Comparison of ENCODE assay signal across 8 mouse cellular contexts in genomic region chr16:44063025-44063894, GRCm38 (mm10). TPM values are rescaled to one million over a fixed set of nuclear protein-coding genes. Genes with fewer than 3 reads are reported as not detected.
DNase-seq lines count a peak whose midpoint lies in the region; ATAC-seq and TF ChIP-seq lines count a peak whose summit lies in the region.

Gramd1c (minus strand) TSS chr16:44063345.

- peak; percentile 59 for TF ChIP-seq CTCF in ES-Bruce4 (IDR thresholded peaks at IDR 0.05; ENCODE audit: low read depth, low read length)
- peak; percentile 84 for TF ChIP-seq CTCF in kidney, postnatal 0 days (IDR thresholded peaks at IDR 0.05; ENCODE audit: low read depth)

- H3K4me3 ChIP-seq in ES-Bruce4 (ENCODE audit: low read depth, low read length) = peak within 1 kb of the TSS; percentile 35
- H3K4me3 ChIP-seq in forebrain, embryonic 10.5 days = peak within 1 kb of the TSS; percentile 65
- peak within 1 kb of the TSS; percentile 56 to 67 for H3K4me3 ChIP-seq in heart, embryonic 14.5 days (ENCODE audit: control insufficient read depth in 1 of 2, insufficient read depth in 1 of 2, low read depth in 1 of 2, low read length in 2 of 2)
- peak within 1 kb of the TSS; percentile 65 for H3K4me3 ChIP-seq in kidney, postnatal 0 days (replicated peaks; ENCODE audit: low read depth, low read length)
- H3K4me3 ChIP-seq in liver, embryonic 12.5 days = peak within 1 kb of the TSS; percentile 61
- peak within 1 kb of the TSS; percentile 72 for H3K4me3 ChIP-seq in stomach, embryonic 16.5 days (replicated peaks; ENCODE audit: low read length)

- peak within 1 kb of the TSS; percentile 41 for H3K9ac ChIP-seq in ES-Bruce4 (ENCODE audit: low read depth, poor library complexity, severe bottlenecking)
- H3K9ac ChIP-seq in heart, embryonic 14.5 days (ENCODE audit: low read length) = peak within 1 kb of the TSS; percentile 78
- H3K9ac ChIP-seq in kidney, postnatal 0 days (ENCODE audit: low read depth, low read length) = peak within 1 kb of the TSS; percentile 65
- peak within 1 kb of the TSS; percentile 56 for H3K9ac ChIP-seq in liver, embryonic 12.5 days
- H3K9ac ChIP-seq in stomach, embryonic 16.5 days (ENCODE audit: low read length) = peak within 1 kb of the TSS; percentile 81

- no peaks in the 10 kb centered on the region for H3K9me3 ChIP-seq in ES-Bruce4 (replicated peaks; ENCODE audit: control insufficient read depth, insufficient read depth, low read length, poor library complexity, severe bottlenecking)
- H3K9me3 ChIP-seq in forebrain, embryonic 10.5 days = no peaks in the 10 kb centered on the region
- no peaks in the 10 kb centered on the region for H3K9me3 ChIP-seq in heart, embryonic 14.5 days (ENCODE audit: control insufficient read depth, low read length)
- no peaks in the 10 kb centered on the region for H3K9me3 ChIP-seq in kidney, postnatal 0 days (replicated peaks; ENCODE audit: low read length)
- H3K9me3 ChIP-seq in liver, embryonic 12.5 days (replicated peaks) = no peaks in the 10 kb centered on the region
- H3K9me3 ChIP-seq in stomach, embryonic 16.5 days (replicated peaks; ENCODE audit: control insufficient read depth, low read length) = no peaks in the 10 kb centered on the region

- H3K4me2 ChIP-seq in heart, embryonic 14.5 days (ENCODE audit: low read length) = peak within 1 kb of the TSS; percentile 71
- peak within 1 kb of the TSS; percentile 64 for H3K4me2 ChIP-seq in kidney, postnatal 0 days (ENCODE audit: low read length)
- peak within 1 kb of the TSS; percentile 84 for H3K4me2 ChIP-seq in liver, embryonic 12.5 days
- H3K4me2 ChIP-seq in stomach, embryonic 16.5 days (ENCODE audit: low read depth, low read length) = peak within 1 kb of the TSS; percentile 67

- H3K27ac ChIP-seq in ES-Bruce4 (ENCODE audit: insufficient read depth, low read length) = no peak within 1 kb of the TSS
- peak within 1 kb of the TSS; percentile 85 for H3K27ac ChIP-seq in forebrain, embryonic 10.5 days
- peak within 1 kb of the TSS in 1 of 2 experiments; percentile 52; a peak in 1 of 4 replicates for H3K27ac ChIP-seq in heart, embryonic 14.5 days (replicated peaks in 1 of 2; ENCODE audit: control insufficient read depth in 1 of 2, insufficient read depth in 1 of 2, low read depth in 2 of 2, low read length in 2 of 2)
- peak within 1 kb of the TSS; percentile 6; the same call in 1 of the 2 replicates for H3K27ac ChIP-seq in kidney, postnatal 0 days
- H3K27ac ChIP-seq in liver, embryonic 12.5 days = no peak within 1 kb of the TSS
- H3K27ac ChIP-seq in stomach, embryonic 16.5 days (ENCODE audit: low read length) = peak within 1 kb of the TSS; percentile 52

- DNase-seq in c-Kit-positive CD71-negative TER-119-negative erythroid progenitor cells, embryonic 14.5 days (ENCODE audit: low read depth) = peak; percentile 35
- DNase-seq in forebrain, embryonic 10.5 days (ENCODE audit: extremely low spot score, low spot score) = peak; percentile 74
- peak; percentile 93 for DNase-seq in kidney, postnatal 0 days (ENCODE audit: low spot score)
- DNase-seq in naive thymus-derived CD4-positive, alpha-beta T cell, adult 2 months (ENCODE audit: low read depth) = peak; percentile 37

- no peak for TF ChIP-seq POLR2A in ES-Bruce4 (IDR thresholded peaks at IDR 0.05; ENCODE audit: insufficient read depth, low read length)

- H3K27me3 ChIP-seq in ES-Bruce4 (ENCODE audit: control insufficient read depth, insufficient read depth, low read length, poor library complexity, severe bottlenecking) = 0 out of 2 replicates have a peak, but pooled peaks cover 2% of the 10 kb centered on the region
- H3K27me3 ChIP-seq in forebrain, embryonic 10.5 days (ENCODE audit: poor library complexity, severe bottlenecking) = no peaks in the 10 kb centered on the region; the same call in 1 of the 2 replicates
- no peaks in the 10 kb centered on the region for H3K27me3 ChIP-seq in heart, embryonic 14.5 days (ENCODE audit: control insufficient read depth, insufficient read depth, low read length)
- no peaks in the 10 kb centered on the region for H3K27me3 ChIP-seq in kidney, postnatal 0 days (ENCODE audit: insufficient read depth, low read length)
- no peaks in the 10 kb centered on the region for H3K27me3 ChIP-seq in liver, embryonic 12.5 days (replicated peaks)
- H3K27me3 ChIP-seq in stomach, embryonic 16.5 days (ENCODE audit: control insufficient read depth, insufficient read depth, low read length) = no peaks in the 10 kb centered on the region

- WGBS in forebrain, embryonic 10.5 days = 8% methylated on average over 45 of the region's 45 CpGs
- 6% methylated on average over 45 of the region's 45 CpGs for WGBS in heart, embryonic 14.5 days
- 5% methylated on average over 45 of the region's 45 CpGs for WGBS in kidney, postnatal 0 days
- 7% methylated on average over 45 of the region's 45 CpGs for WGBS in liver, embryonic 12.5 days (ENCODE audit: insufficient replicate concordance)
- 6% methylated on average over 45 of the region's 45 CpGs for WGBS in stomach, embryonic 16.5 days

- ATAC-seq in heart, embryonic 14.5 days (ENCODE audit: insufficient number of reproducible peaks, insufficient read depth, low FRiP score, low read depth) = peak; percentile 71
- ATAC-seq in kidney, postnatal 0 days (replicated peaks; ENCODE audit: low FRiP score, low read depth) = peak; percentile 90
- ATAC-seq in liver, embryonic 12.5 days = peak; percentile 65
- peak; percentile 90 for ATAC-seq in stomach, embryonic 16.5 days (ENCODE audit: insufficient read depth, low FRiP score)

- no peak for TF ChIP-seq EP300 in ES-Bruce4 (IDR thresholded peaks at IDR 0.05; ENCODE audit: insufficient read depth, low read depth, low read length)

- H3K4me1 ChIP-seq in ES-Bruce4 (ENCODE audit: control insufficient read depth, insufficient read depth, low read length) = no peaks in the 10 kb centered on the region
- H3K4me1 ChIP-seq in forebrain, embryonic 10.5 days = peaks cover 4% of the 10 kb centered on the region; the same call in 1 of the 2 replicates
- no peaks in the 10 kb centered on the region for H3K4me1 ChIP-seq in heart, embryonic 14.5 days (ENCODE audit: control insufficient read depth in 2 of 2, insufficient read depth in 2 of 2, low read length in 2 of 2)
- H3K4me1 ChIP-seq in kidney, postnatal 0 days (replicated peaks; ENCODE audit: insufficient read depth, low read length) = no peaks in the 10 kb centered on the region
- H3K4me1 ChIP-seq in liver, embryonic 12.5 days = 0 out of 2 replicates have a peak, but pooled peaks cover 7% of the 10 kb centered on the region
- no peaks in the 10 kb centered on the region for H3K4me1 ChIP-seq in stomach, embryonic 16.5 days (ENCODE audit: control insufficient read depth, insufficient read depth, low read length)

- H3K36me3 ChIP-seq in ES-Bruce4 (ENCODE audit: control insufficient read depth, insufficient read depth, low read length, poor library complexity, severe bottlenecking) = no peaks in the 10 kb centered on the region
- H3K36me3 ChIP-seq in forebrain, embryonic 10.5 days (replicated peaks) = no peaks in the 10 kb centered on the region
- no peaks in the 10 kb centered on the region for H3K36me3 ChIP-seq in heart, embryonic 14.5 days (ENCODE audit: control insufficient read depth, insufficient read depth, low read length)
- no peaks in the 10 kb centered on the region for H3K36me3 ChIP-seq in kidney, postnatal 0 days (ENCODE audit: insufficient read depth, low read length)
- no peaks in the 10 kb centered on the region for H3K36me3 ChIP-seq in liver, embryonic 12.5 days
- H3K36me3 ChIP-seq in stomach, embryonic 16.5 days (ENCODE audit: control insufficient read depth, insufficient read depth, low read length) = no peaks in the 10 kb centered on the region

RNA-seq across cellular contexts. Expression of gene Gramd1c, which starts in this region (rescaled TPM):
- polyA plus RNA-seq in ES-Bruce4 (2011; ENCODE audit: insufficient read depth, insufficient read length, low read depth, missing spikeins) = 3.0 TPM in 2 replicates
- polyA plus RNA-seq in forebrain, embryonic 10.5 days (2016; fragmentation: Nextera tagmentation; extraction: Ambion mirVana) = 1.7 and 2.5 TPM in 2 replicates
- 4.3 and 6.8 TPM in 2 replicates for polyA plus RNA-seq in heart, embryonic 14.5 days (2014; fragmentation: Nextera tagmentation; extraction: Ambion mirVana)
- polyA plus RNA-seq in kidney, postnatal 0 days (2015; fragmentation: Nextera tagmentation; extraction: Ambion mirVana) = 5.7 and 6.1 TPM in 2 replicates
- 3.4 and 3.7 TPM in 2 replicates for polyA plus RNA-seq in liver, embryonic 12.5 days (2016; fragmentation: Nextera tagmentation; extraction: Ambion mirVana)
- polyA plus RNA-seq in stomach, embryonic 16.5 days (2015; fragmentation: Nextera tagmentation; extraction: Ambion mirVana) = 6.8 and 9.2 TPM in 2 replicates

Comparison
In these comparisons a context has a peak if more than half of its experiments do, and no peak if none do; other contexts are left out.
1. H3K27ac ChIP-seq: peak in forebrain, embryonic 10.5 days (single experiment), kidney, postnatal 0 days (single experiment) and stomach, embryonic 16.5 days (single experiment); none in ES-Bruce4 (single experiment) and liver, embryonic 12.5 days (single experiment).
2. DNase-seq: peak in every context shown above with its lines; median percentile 93 in kidney, postnatal 0 days; 74 in forebrain, embryonic 10.5 days; 37 in naive thymus-derived CD4-positive, alpha-beta T cell, adult 2 months; 35 in c-Kit-positive CD71-negative TER-119-negative erythroid progenitor cells, embryonic 14.5 days.
3. Peak in every context shown above with its lines, with median percentiles within 50 percentile points of each other: H3K4me3 ChIP-seq, H3K9ac ChIP-seq, ATAC-seq and H3K4me2 ChIP-seq.